Mouse (Mus musculus): ENCODE measurements around the gene Chst14.

The Chst14 gene

DNA sequence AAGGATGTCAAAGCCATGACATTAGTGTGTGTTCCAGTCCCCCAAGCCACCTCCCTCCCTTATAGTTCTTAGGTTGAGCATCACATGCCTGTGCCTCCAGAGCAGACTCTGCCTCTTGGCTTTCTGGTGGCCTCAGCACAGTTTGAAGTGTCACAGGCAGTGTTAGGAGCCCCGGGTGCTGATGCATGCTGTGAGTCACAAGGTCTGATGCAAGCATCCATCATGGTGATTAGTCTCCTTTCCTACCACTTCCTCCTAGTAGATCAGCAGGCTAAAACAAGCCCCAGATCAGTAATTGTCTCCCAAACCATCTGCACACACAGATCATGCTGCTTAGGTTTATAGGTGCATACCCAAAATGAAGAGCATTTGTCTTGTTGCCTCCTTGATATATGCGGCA lies 35.2 kb downstream of the Chst14 start:
- ATAC-seq (ENCODE audit: insufficient number of reproducible peaks, low FRiP score, low TSS enrichment) = no peak

DNA sequence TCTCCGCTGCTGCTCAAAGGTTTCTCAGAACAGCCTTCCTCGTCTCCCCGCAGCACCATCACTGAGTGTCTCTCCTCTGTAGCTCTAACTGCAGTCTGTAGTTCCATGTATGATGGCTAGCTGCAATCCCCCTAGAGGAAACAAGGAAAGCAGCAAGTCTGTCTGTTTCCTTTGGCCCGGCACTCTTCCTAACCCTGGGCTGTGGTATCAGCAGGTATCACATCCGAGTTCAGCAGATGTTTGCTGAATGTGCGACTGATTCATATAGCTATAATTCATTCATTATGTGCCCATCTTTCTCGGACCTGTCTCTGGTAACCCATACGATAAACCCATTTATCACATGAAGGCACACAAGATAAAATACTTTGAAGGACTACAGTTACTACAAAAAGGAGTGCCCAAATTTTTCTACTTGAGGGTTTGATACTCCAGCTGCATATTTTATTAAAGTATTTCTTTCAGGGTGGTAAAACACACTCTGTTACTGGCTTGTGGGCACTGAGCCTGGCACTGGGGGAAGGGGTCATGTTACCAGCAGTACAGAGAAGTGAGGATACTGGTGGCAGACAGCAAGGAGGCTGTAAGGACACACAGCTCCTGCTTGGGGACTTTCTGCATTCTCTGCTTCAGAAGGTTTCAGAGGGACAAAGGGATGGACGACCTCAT lies 36.8 kb downstream of the Chst14 start:
- ATAC-seq (ENCODE audit: insufficient number of reproducible peaks, low FRiP score, low TSS enrichment) = no peak

- ATAC-seq (ENCODE audit: insufficient number of reproducible peaks, low FRiP score, low TSS enrichment) = no peak
Observed at GRCm38 (mm10) chr2:118963676-118964012, 37.3 kb downstream of the Chst14 start.

GRCm38 (mm10) chr2:118969585-118970147 lies 43.4 kb downstream of the Chst14 start:
- ATAC-seq (ENCODE audit: insufficient number of reproducible peaks, low FRiP score, low TSS enrichment) = no peak

DNA sequence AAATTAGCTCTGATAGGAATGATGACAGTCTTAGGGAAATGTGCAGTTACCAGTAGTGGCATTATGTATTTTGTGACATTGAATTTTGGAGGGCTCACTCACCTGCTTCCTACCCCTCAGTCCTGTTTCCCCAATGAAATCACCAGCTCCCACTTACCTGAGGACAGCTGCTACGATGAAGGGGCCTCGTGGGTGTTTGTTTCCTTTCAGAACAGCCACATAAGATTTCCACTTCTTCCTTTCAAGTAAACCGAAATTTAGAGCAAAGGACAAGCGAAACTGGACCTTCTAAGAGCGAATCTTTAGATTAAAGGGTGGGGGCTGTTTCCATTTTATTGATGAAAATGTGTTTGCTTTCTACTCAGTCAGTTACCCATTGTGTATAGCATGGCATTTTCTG lies 45.8 kb downstream of the Chst14 start:
- no peak for ATAC-seq (ENCODE audit: insufficient number of reproducible peaks, low FRiP score, low TSS enrichment)

GRCm38 (mm10) chr2:118972687-118973376 lies 46.5 kb downstream of the Chst14 start:
- ATAC-seq (ENCODE audit: insufficient number of reproducible peaks, low FRiP score, low TSS enrichment) = peak; percentile 46

GRCm38 (mm10) chr2:118975855-118976254 lies 49.6 kb downstream of the Chst14 start:
- ATAC-seq (ENCODE audit: insufficient number of reproducible peaks, low FRiP score, low TSS enrichment) = no peak

DNA sequence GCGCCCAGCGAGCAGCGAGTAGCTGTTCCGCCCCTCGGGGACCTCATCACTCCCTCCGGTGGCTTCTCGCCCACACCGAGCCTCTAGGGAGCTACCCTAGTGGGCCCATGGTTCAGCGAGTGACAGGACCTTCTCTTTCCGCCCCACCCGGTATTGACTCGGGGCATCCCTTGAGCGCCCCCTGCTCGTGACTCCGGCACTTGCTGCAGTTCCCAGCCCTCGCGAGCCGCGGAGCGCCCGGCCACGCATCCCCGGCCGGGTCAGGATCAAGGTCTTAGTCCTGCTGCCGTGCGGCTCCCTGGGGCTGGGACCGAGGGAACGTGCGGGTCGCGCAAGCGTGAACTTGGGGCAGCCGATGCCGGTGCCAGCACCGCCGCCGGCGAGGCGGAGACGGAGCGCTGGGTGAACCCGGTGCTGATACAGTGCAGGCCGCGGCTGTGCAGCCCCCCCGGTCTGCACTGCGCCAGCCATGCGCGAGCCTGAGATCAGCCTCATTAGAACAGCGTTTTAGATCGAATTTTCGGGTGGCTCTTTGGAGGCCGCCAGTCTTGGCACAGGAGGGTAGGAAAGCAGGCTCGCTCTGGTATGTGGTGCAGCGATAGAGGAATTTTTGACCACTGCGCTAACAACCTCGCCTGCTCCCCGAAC lies 50.1 kb downstream of the Chst14 start:
- ATAC-seq (ENCODE audit: insufficient number of reproducible peaks, low FRiP score, low TSS enrichment) = peak; percentile 89

DNA sequence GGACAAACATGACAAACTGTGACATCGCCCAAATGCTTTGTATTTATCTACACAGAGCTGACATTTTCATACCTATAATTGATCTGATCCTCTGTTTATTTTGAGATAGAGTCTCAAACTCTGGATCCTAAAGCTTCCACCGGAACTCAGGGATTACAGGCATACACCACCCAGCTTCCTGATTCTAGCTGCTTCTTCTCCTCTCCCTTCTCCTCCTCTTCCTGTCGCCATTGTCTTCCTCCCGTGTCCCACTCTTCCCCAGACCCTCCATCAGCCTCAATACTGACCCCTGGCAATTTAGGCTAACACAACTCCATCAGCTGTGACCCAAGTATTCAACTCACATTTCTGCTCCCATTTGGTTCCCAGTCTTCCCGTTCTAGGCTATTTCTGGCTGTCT lies 50.6 kb downstream of the Chst14 start:
- no peak for ATAC-seq (ENCODE audit: insufficient number of reproducible peaks, low FRiP score, low TSS enrichment)

GRCm38 (mm10) chr2:118978064-118978463 lies 51.8 kb downstream of the Chst14 start:
- no peak for ATAC-seq (ENCODE audit: insufficient number of reproducible peaks, low FRiP score, low TSS enrichment)
